Mouse (Mus musculus) thymus, adult 2 months (tissue): ENCODE results near the gene Ccdc32. TPM values are rescaled to one million over a fixed set of nuclear protein-coding genes. Genes with fewer than 3 reads are reported as not detected.
A peak's percentile ranks its signal among the peaks of the same experiment; 100 is the strongest.

Experiments
- DNase-seq: peaks from one replicate; pipeline ENCODE4 v3.0.0; 2021
- H3K27ac ChIP-seq: fragments of 200-500 bp; 2 replicates; pipeline ENCODE4 v1.5.1; 2012; ENCODE audit warnings: low read length, control low read depth; ENCODE audit not compliant: control insufficient read depth, insufficient read depth
- H3K27me3 ChIP-seq: fragments of 200-500 bp; 2 replicates; pipeline ENCODE4 v1.6.1; 2012; ENCODE audit warnings: mild to moderate bottlenecking, low read length, moderate library complexity, mixed read lengths; ENCODE audit not compliant: control insufficient read depth, insufficient read depth
- H3K36me3 ChIP-seq: fragments of 200-500 bp; 2 replicates; pipeline ENCODE4 v1.6.1; 2012; ENCODE audit warnings: mild to moderate bottlenecking, low read length, moderate library complexity; ENCODE audit not compliant: control insufficient read depth, insufficient read depth
- H3K4me1 ChIP-seq: fragments of 200-500 bp; replicated peaks from 2 replicates; pipeline ENCODE4 v1.6.1; 2012; ENCODE audit warnings: low read length; ENCODE audit not compliant: control insufficient read depth, insufficient read depth
- H3K4me3 ChIP-seq: fragments of 200-500 bp; 2 replicates; pipeline ENCODE4 v1.5.1; 2012; ENCODE audit warnings: mild to moderate bottlenecking, low read length, control low read depth, moderate library complexity; ENCODE audit not compliant: control insufficient read depth, insufficient read depth
- CTCF ChIP-seq: fragments of 200-500 bp; IDR thresholded peaks from 2 replicates; pipeline ENCODE4 v1.5.1; 2012; ENCODE audit warnings: mild to moderate bottlenecking, control low read depth, low read length, moderate library complexity, borderline replicate concordance; ENCODE audit not compliant: control insufficient read depth, poor library complexity, insufficient read depth; ENCODE audit errors: extremely low read depth
- POLR2A ChIP-seq: fragments of 200-500 bp; IDR thresholded peaks from 2 replicates; pipeline ENCODE4 v1.6.1; 2012; ENCODE audit warnings: mild to moderate bottlenecking, low read length, control low read depth, moderate library complexity; ENCODE audit not compliant: control insufficient read depth, poor library complexity, insufficient read depth; ENCODE audit errors: extremely low read depth
- WGBS: fragments of 180-500 bp; shearing (Covaris S2); methylation state at CpG from one replicate; pipeline ENCODE4 v1.1.7; 2018; 5-methylcytosine and 5-hydroxymethylcytosine counted together
- polyA plus RNA-seq: library from polyadenylated mRNA; depleted of rRNA; stranded (reverse); fragments of >200 nt; gene quantifications from 2 replicates; pipeline ENCODE4 v1.2.3, GENCODE M21; 2012

The Ccdc32 gene
- polyA plus RNA-seq, 1 experiment: 6.1 TPM

GRCm38 (mm10) chr2:119015604-119016180 is 13.5 kb downstream of the Ccdc32 start:
- Histone ChIP-seq H3K27ac (no peak overlapping the region), H3K36me3 (peaks cover 18% of the 10 kb centered on the region; the same call in 1 of the 2 replicates), H3K4me3 (no peak overlapping the region), H3K27me3 (no peaks in the 10 kb centered on the region), H3K4me1 (peaks cover 9% of the 10 kb centered on the region)
- WGBS: 17% methylated on average over 12 of the region's 12 CpGs
- TF ChIP-seq CTCF (no peak), POLR2A (no peak)
- no peak for DNase-seq

- Histone ChIP-seq H3K27ac (peak overlapping the region; percentile 32; the same call in 1 of the 2 replicates), H3K4me3 (no peak overlapping the region), H3K27me3 (no peaks in the 10 kb centered on the region), H3K36me3 (peaks cover 18% of the 10 kb centered on the region; the same call in 1 of the 2 replicates), H3K4me1 (peaks cover 9% of the 10 kb centered on the region)
- 20% methylated on average over 7 of the region's 7 CpGs for whole genome bisulfite sequencing
- DNase-seq: no peak
- TF ChIP-seq POLR2A (no peak), CTCF (no peak)
Observed at GRCm38 (mm10) chr2:119014989-119015388, 14.2 kb downstream of the Ccdc32 start.

- DNase-seq: no peak
- WGBS: 98% methylated on average over 2 of the region's 2 CpGs
- Histone ChIP-seq H3K4me1 (no peaks in the 10 kb centered on the region), H3K36me3 (no peaks in the 10 kb centered on the region), H3K4me3 (no peak overlapping the region), H3K27ac (no peak overlapping the region), H3K27me3 (no peaks in the 10 kb centered on the region)
- TF ChIP-seq CTCF (no peak), POLR2A (no peak)
Observed at GRCm38 (mm10) chr2:119009376-119009775, 19.8 kb downstream of the Ccdc32 start.

GRCm38 (mm10) chr2:119006886-119007285 is 22.3 kb downstream of the Ccdc32 start:
- Histone ChIP-seq H3K27me3 (no peaks in the 10 kb centered on the region), H3K4me1 (no peaks in the 10 kb centered on the region), H3K27ac (no peak overlapping the region), H3K36me3 (no peaks in the 10 kb centered on the region), H3K4me3 (no peak overlapping the region)
- no peak for DNase-seq
- TF ChIP-seq CTCF: no peak
- no peak for TF ChIP-seq POLR2A
- WGBS: 89% methylated on average over 7 of the region's 7 CpGs

GRCm38 (mm10) chr2:118999025-118999639 is 30.1 kb downstream of the Ccdc32 start:
- TF ChIP-seq CTCF: no peak
- TF ChIP-seq POLR2A: no peak
- no peak overlapping the region for H3K4me3 ChIP-seq
- H3K36me3 ChIP-seq: no peaks in the 10 kb centered on the region
- H3K4me1 ChIP-seq: no peaks in the 10 kb centered on the region
- 93% methylated on average over 3 of the region's 3 CpGs for WGBS
- no peak for DNase-seq
- no peaks in the 10 kb centered on the region for H3K27me3 ChIP-seq
- no peak overlapping the region for H3K27ac ChIP-seq

GRCm38 (mm10) chr2:118998115-118998866 is 30.9 kb downstream of the Ccdc32 start:
- Histone ChIP-seq H3K27ac (no peak overlapping the region), H3K4me3 (no peak overlapping the region), H3K27me3 (no peaks in the 10 kb centered on the region), H3K36me3 (no peaks in the 10 kb centered on the region), H3K4me1 (no peaks in the 10 kb centered on the region)
- WGBS: 42% methylated on average over 6 of the region's 6 CpGs
- DNase-seq: no peak
- TF ChIP-seq POLR2A: no peak
- TF ChIP-seq CTCF: no peak
